Mouse (Mus musculus): ENCODE measurements at regions not wholly inside any gene's neighbourhood (a gene's known extent, or its start where the extent isn't known, plus 50 kb on each side); places are given as distances from the start of the nearest gene placed in this dataset.

- Histone ChIP-seq H3K4me3 (ENCODE audit: low read depth, low read length) (no peak overlapping the region), H3K4me1 (ENCODE audit: control insufficient read depth, insufficient read depth, low read length) (no peaks in the 10 kb centered on the region), H3K36me3 (ENCODE audit: control insufficient read depth, insufficient read depth, low read length) (no peaks in the 10 kb centered on the region), H3K9ac (ENCODE audit: low read length) (no peak overlapping the region), H3K27ac (replicated peaks; ENCODE audit: low read depth, low read length) (no peak overlapping the region), H3K27me3 (ENCODE audit: control insufficient read depth, insufficient read depth, low read length) (no peaks in the 10 kb centered on the region), H3K4me2 (ENCODE audit: low read depth, severe bottlenecking) (no peak overlapping the region), H3K9me3 (ENCODE audit: control insufficient read depth, low read length) (no peaks in the 10 kb centered on the region)
- 35% methylated on average over 6 of the region's 6 CpGs for WGBS
- no peak for ATAC-seq (ENCODE audit: insufficient number of reproducible peaks, low FRiP score, low TSS enrichment, low read depth)
- no peak for DNase-seq (ENCODE audit: low spot score)
Observed at GRCm38 (mm10) chr1:73822616-73823015, 301.6 kb downstream of the Tns1 start.

GRCm38 (mm10) chr1:73820701-73821100, 303.5 kb downstream of the Tns1 start:
- DNase-seq (ENCODE audit: low spot score) (no peak), ATAC-seq (ENCODE audit: insufficient number of reproducible peaks, low FRiP score, low TSS enrichment, low read depth) (no peak)
- Histone ChIP-seq H3K9me3 (ENCODE audit: control insufficient read depth, low read length) (no peaks in the 10 kb centered on the region), H3K4me1 (ENCODE audit: control insufficient read depth, insufficient read depth, low read length) (no peaks in the 10 kb centered on the region), H3K27me3 (ENCODE audit: control insufficient read depth, insufficient read depth, low read length) (no peaks in the 10 kb centered on the region), H3K9ac (ENCODE audit: low read length) (no peak overlapping the region), H3K4me2 (ENCODE audit: low read depth, severe bottlenecking) (no peak overlapping the region), H3K36me3 (ENCODE audit: control insufficient read depth, insufficient read depth, low read length) (no peaks in the 10 kb centered on the region), H3K4me3 (ENCODE audit: low read depth, low read length) (no peak overlapping the region), H3K27ac (replicated peaks; ENCODE audit: low read depth, low read length) (no peak overlapping the region)
- WGBS: 78% methylated on average over 7 of the region's 7 CpGs

GRCm38 (mm10) chr1:73807206-73807605, 317.0 kb downstream of the Tns1 start:
- WGBS: 91% methylated on average over 3 of the region's 3 CpGs
- H3K27ac ChIP-seq (replicated peaks; ENCODE audit: low read depth, low read length): no peak overlapping the region
- DNase-seq (ENCODE audit: low spot score): no peak

GRCm38 (mm10) chr1:73805156-73805555, 319.1 kb downstream of the Tns1 start:
- H3K4me3 ChIP-seq (ENCODE audit: low read depth, low read length): no peak overlapping the region
- no peak for ATAC-seq (ENCODE audit: insufficient number of reproducible peaks, low FRiP score, low TSS enrichment, low read depth)
- H3K27ac ChIP-seq (replicated peaks; ENCODE audit: low read depth, low read length): no peak overlapping the region
- 87% methylated on average over 9 of the region's 9 CpGs for WGBS
- no peak overlapping the region for H3K4me2 ChIP-seq (ENCODE audit: low read depth, severe bottlenecking)
- H3K9ac ChIP-seq (ENCODE audit: low read length): no peak overlapping the region
- DNase-seq (ENCODE audit: low spot score): no peak
- H3K27me3 ChIP-seq (ENCODE audit: control insufficient read depth, insufficient read depth, low read length): no peaks in the 10 kb centered on the region
- no peaks in the 10 kb centered on the region for H3K4me1 ChIP-seq (ENCODE audit: control insufficient read depth, insufficient read depth, low read length)
- H3K9me3 ChIP-seq (ENCODE audit: control insufficient read depth, low read length): no peaks in the 10 kb centered on the region
- no peaks in the 10 kb centered on the region for H3K36me3 ChIP-seq (ENCODE audit: control insufficient read depth, insufficient read depth, low read length)

More at GRCm38 (mm10) chr1:73807206-73807605, 317.0 kb downstream of the Tns1 start:
- Histone ChIP-seq H3K4me1 (ENCODE audit: control insufficient read depth, insufficient read depth, low read length) (no peaks in the 10 kb centered on the region), H3K9me3 (ENCODE audit: control insufficient read depth, low read length) (no peaks in the 10 kb centered on the region), H3K4me3 (ENCODE audit: low read depth, low read length) (no peak overlapping the region), H3K9ac (ENCODE audit: low read length) (no peak overlapping the region), H3K4me2 (ENCODE audit: low read depth, severe bottlenecking) (no peak overlapping the region), H3K36me3 (ENCODE audit: control insufficient read depth, insufficient read depth, low read length) (no peaks in the 10 kb centered on the region), H3K27me3 (ENCODE audit: control insufficient read depth, insufficient read depth, low read length) (no peaks in the 10 kb centered on the region)
- no peak for ATAC-seq (ENCODE audit: insufficient number of reproducible peaks, low FRiP score, low TSS enrichment, low read depth)

- no peak for ATAC-seq (ENCODE audit: insufficient number of reproducible peaks, low FRiP score, low TSS enrichment, low read depth)
- Histone ChIP-seq H3K4me2 (ENCODE audit: low read depth, severe bottlenecking) (no peak overlapping the region), H3K4me3 (ENCODE audit: low read depth, low read length) (no peak overlapping the region), H3K9me3 (ENCODE audit: control insufficient read depth, low read length) (no peaks in the 10 kb centered on the region), H3K27me3 (ENCODE audit: control insufficient read depth, insufficient read depth, low read length) (no peaks in the 10 kb centered on the region), H3K4me1 (ENCODE audit: control insufficient read depth, insufficient read depth, low read length) (no peaks in the 10 kb centered on the region), H3K36me3 (ENCODE audit: control insufficient read depth, insufficient read depth, low read length) (no peaks in the 10 kb centered on the region), H3K27ac (replicated peaks; ENCODE audit: low read depth, low read length) (no peak overlapping the region), H3K9ac (ENCODE audit: low read length) (no peak overlapping the region)
- WGBS: 92% methylated on average over 1 of the region's 1 CpGs
- no peak for DNase-seq (ENCODE audit: low spot score)
Observed at GRCm38 (mm10) chr1:73799996-73800395, 324.3 kb downstream of the Tns1 start.

- Histone ChIP-seq H3K27ac (replicated peaks; ENCODE audit: low read depth, low read length) (no peak overlapping the region), H3K4me2 (ENCODE audit: low read depth, severe bottlenecking) (no peak overlapping the region), H3K4me3 (ENCODE audit: low read depth, low read length) (no peak overlapping the region), H3K27me3 (ENCODE audit: control insufficient read depth, insufficient read depth, low read length) (no peaks in the 10 kb centered on the region), H3K9ac (ENCODE audit: low read length) (no peak overlapping the region), H3K4me1 (ENCODE audit: control insufficient read depth, insufficient read depth, low read length) (no peaks in the 10 kb centered on the region), H3K36me3 (ENCODE audit: control insufficient read depth, insufficient read depth, low read length) (no peaks in the 10 kb centered on the region), H3K9me3 (ENCODE audit: control insufficient read depth, low read length) (no peaks in the 10 kb centered on the region)
- no peak for DNase-seq (ENCODE audit: low spot score)
- 77% methylated on average over 8 of the region's 8 CpGs for WGBS
- ATAC-seq (ENCODE audit: insufficient number of reproducible peaks, low FRiP score, low TSS enrichment, low read depth): no peak
Observed at GRCm38 (mm10) chr1:73799246-73799645, 325.0 kb downstream of the Tns1 start.

GRCm38 (mm10) chr1:73797858-73798257, 326.4 kb downstream of the Tns1 start:
- H3K9me3 ChIP-seq (ENCODE audit: control insufficient read depth, low read length): no peaks in the 10 kb centered on the region
- H3K27ac ChIP-seq (replicated peaks; ENCODE audit: low read depth, low read length): no peak overlapping the region
- no peak overlapping the region for H3K4me3 ChIP-seq (ENCODE audit: low read depth, low read length)
- DNase-seq (ENCODE audit: low spot score): no peak
- 76% methylated on average over 2 of the region's 2 CpGs for WGBS
- H3K9ac ChIP-seq (ENCODE audit: low read length): no peak overlapping the region
- H3K4me2 ChIP-seq (ENCODE audit: low read depth, severe bottlenecking): no peak overlapping the region
- H3K27me3 ChIP-seq (ENCODE audit: control insufficient read depth, insufficient read depth, low read length): no peaks in the 10 kb centered on the region
- no peaks in the 10 kb centered on the region for H3K4me1 ChIP-seq (ENCODE audit: control insufficient read depth, insufficient read depth, low read length)
- ATAC-seq (ENCODE audit: insufficient number of reproducible peaks, low FRiP score, low TSS enrichment, low read depth): no peak
- no peaks in the 10 kb centered on the region for H3K36me3 ChIP-seq (ENCODE audit: control insufficient read depth, insufficient read depth, low read length)

- 92% methylated on average over 2 of the region's 2 CpGs for WGBS
- no peak overlapping the region for H3K27ac ChIP-seq (replicated peaks; ENCODE audit: low read depth, low read length)
- DNase-seq (ENCODE audit: low spot score) (no peak), ATAC-seq (ENCODE audit: insufficient number of reproducible peaks, low FRiP score, low TSS enrichment, low read depth) (no peak)
- no peak overlapping the region for H3K4me2 ChIP-seq (ENCODE audit: low read depth, severe bottlenecking)
- H3K4me3 ChIP-seq (ENCODE audit: low read depth, low read length): no peak overlapping the region
- no peaks in the 10 kb centered on the region for H3K36me3 ChIP-seq (ENCODE audit: control insufficient read depth, insufficient read depth, low read length)
- no peaks in the 10 kb centered on the region for H3K4me1 ChIP-seq (ENCODE audit: control insufficient read depth, insufficient read depth, low read length)
- H3K27me3 ChIP-seq (ENCODE audit: control insufficient read depth, insufficient read depth, low read length): no peaks in the 10 kb centered on the region
- H3K9ac ChIP-seq (ENCODE audit: low read length): no peak overlapping the region
- H3K9me3 ChIP-seq (ENCODE audit: control insufficient read depth, low read length): no peaks in the 10 kb centered on the region
Observed at GRCm38 (mm10) chr1:73797413-73797812, 326.8 kb downstream of the Tns1 start.

- WGBS: 81% methylated on average over 4 of the region's 4 CpGs
- H3K27ac ChIP-seq (replicated peaks; ENCODE audit: low read depth, low read length): no peak overlapping the region
- H3K27me3 ChIP-seq (ENCODE audit: control insufficient read depth, insufficient read depth, low read length): no peaks in the 10 kb centered on the region
- no peaks in the 10 kb centered on the region for H3K9me3 ChIP-seq (ENCODE audit: control insufficient read depth, low read length)
- no peak overlapping the region for H3K9ac ChIP-seq (ENCODE audit: low read length)
- ATAC-seq (ENCODE audit: insufficient number of reproducible peaks, low FRiP score, low TSS enrichment, low read depth) (no peak), DNase-seq (ENCODE audit: low spot score) (no peak)
- no peak overlapping the region for H3K4me2 ChIP-seq (ENCODE audit: low read depth, severe bottlenecking)
- no peaks in the 10 kb centered on the region for H3K36me3 ChIP-seq (ENCODE audit: control insufficient read depth, insufficient read depth, low read length)
- H3K4me1 ChIP-seq (ENCODE audit: control insufficient read depth, insufficient read depth, low read length): no peaks in the 10 kb centered on the region
- H3K4me3 ChIP-seq (ENCODE audit: low read depth, low read length): no peak overlapping the region
Observed at GRCm38 (mm10) chr1:73793871-73794270, 330.4 kb downstream of the Tns1 start.

All from limb, embryonic 11.5 days (tissue).